Mouse (Mus musculus) MEL (cell line): Measurements from ENCODE around the gene Rad51b. TPM values are rescaled to one million over a fixed set of nuclear protein-coding genes. Genes with fewer than 3 reads are reported as not detected.

Experiments
- DNase-seq: peaks from one replicate; pipeline ENCODE4 v3.0.0; 2011; ENCODE audit warnings: low read depth, low spot score
- H3K27ac ChIP-seq: 2 replicates; pipeline ENCODE4 v1.5.1; 2012; ENCODE audit warnings: low read depth, mild to moderate bottlenecking, control low read depth, low read length, moderate library complexity; ENCODE audit not compliant: control insufficient read depth
- H3K27me3 ChIP-seq, 2 experiments: fragments of 150-350 bp in 1 of 2; sonication (generic) in 1 of 2; 2 replicates each; pipeline ENCODE4 v1.6.1; 2012; ENCODE audit warnings: low read length in 2 of 2, mild to moderate bottlenecking in 2 of 2, improper control_type of control experiment in 1 of 2, moderate library complexity in 1 of 2; ENCODE audit not compliant: insufficient read depth in 2 of 2, control insufficient read depth in 1 of 2
- H3K36me3 ChIP-seq, 2 experiments: 2 replicates each; pipeline ENCODE4 v1.6.1; 2012 to 2014; ENCODE audit warnings: low read length in 2 of 2, improper control_type of control experiment in 1 of 2, inconsistent platforms in 1 of 2, mild to moderate bottlenecking in 1 of 2; ENCODE audit not compliant: insufficient read depth in 2 of 2, control insufficient read depth in 1 of 2
- H3K4me1 ChIP-seq, 2 experiments: fragments of 150-350 bp in 1 of 2; sonication (generic) in 1 of 2; 2 replicates each; pipeline ENCODE4 v1.6.1; 2012; ENCODE audit warnings: low read length in 2 of 2, improper control_type of control experiment in 1 of 2, mild to moderate bottlenecking in 1 of 2; ENCODE audit not compliant: insufficient read depth in 2 of 2, control insufficient read depth in 1 of 2
- H3K4me3 ChIP-seq, 2 experiments: fragments of 150-350 bp in 1 of 2; sonication (generic) in 1 of 2; 2 replicates each; pipeline ENCODE4 v1.5.1; 2012; ENCODE audit warnings: low read depth in 2 of 2, low read length in 2 of 2, mild to moderate bottlenecking in 2 of 2, moderate library complexity in 2 of 2, control low read depth in 1 of 2, improper control_type of control experiment in 1 of 2; ENCODE audit not compliant: control insufficient read depth in 1 of 2, insufficient read depth in 1 of 2
- H3K79me2 ChIP-seq: 2 replicates; pipeline ENCODE4 v1.6.1; 2012; ENCODE audit warnings: mild to moderate bottlenecking, low read length, moderate library complexity; ENCODE audit not compliant: control insufficient read depth, poor library complexity, insufficient read depth
- H3K9ac ChIP-seq: 2 replicates; pipeline ENCODE4 v1.6.1; 2012; ENCODE audit warnings: low read depth, mild to moderate bottlenecking, control low read depth, low read length, moderate library complexity; ENCODE audit not compliant: control insufficient read depth, poor library complexity, severe bottlenecking
- H3K9me3 ChIP-seq: fragments of 150-350 bp; sonication (generic); replicated peaks from 2 replicates; pipeline ENCODE4 v1.6.1; 2012; ENCODE audit warnings: mild to moderate bottlenecking, low read length, improper control_type of control experiment, moderate library complexity; ENCODE audit not compliant: insufficient read depth
- CTCF ChIP-seq, 3 experiments: IDR thresholded peaks in 2 of 3; conservative IDR thresholded peaks in 1 of 3; 2 replicates each; pipeline ENCODE4 v1.5.1; 2011 to 2012; ENCODE audit warnings: low read length in 3 of 3, low read depth in 2 of 3, mild to moderate bottlenecking in 2 of 3, improper control_type of control experiment in 1 of 3, inconsistent platforms in 1 of 3, mixed read lengths in 1 of 3, moderate library complexity in 1 of 3; ENCODE audit not compliant: control insufficient read depth in 1 of 3, insufficient read depth in 1 of 3, poor library complexity in 1 of 3, severe bottlenecking in 1 of 3
- E2F4 ChIP-seq: IDR thresholded peaks from 2 replicates; pipeline ENCODE4 v1.6.1; 2011; ENCODE audit warnings: low read depth, low read length, improper control_type of control experiment, borderline replicate concordance
- EP300 ChIP-seq, 2 experiments: IDR thresholded peaks; 2 replicates each; pipeline ENCODE4 v1.6.1; 2011; ENCODE audit warnings: improper control_type of control experiment in 2 of 2, low read length in 2 of 2, low read depth in 1 of 2, mild to moderate bottlenecking in 1 of 2
- GABPA ChIP-seq: IDR thresholded peaks from 2 replicates; pipeline ENCODE4 v1.6.1; 2012; ENCODE audit warnings: low read depth, mild to moderate bottlenecking, inconsistent platforms, low read length, improper control_type of control experiment, moderate library complexity
- GATA1 ChIP-seq: IDR thresholded peaks from 2 replicates; pipeline ENCODE4 v1.6.1; 2011; ENCODE audit warnings: low read depth, low read length, improper control_type of control experiment
- MAFK ChIP-seq: IDR thresholded peaks from 2 replicates; pipeline ENCODE4 v1.6.1; 2011; ENCODE audit warnings: low read depth, mild to moderate bottlenecking, low read length, improper control_type of control experiment, borderline replicate concordance
- MAZ ChIP-seq: IDR thresholded peaks from 2 replicates; pipeline ENCODE4 v1.6.1; 2012; ENCODE audit warnings: low read depth, mild to moderate bottlenecking, inconsistent platforms, low read length, improper control_type of control experiment
- MEF2A ChIP-seq: IDR thresholded peaks from 2 replicates; pipeline ENCODE4 v1.6.1; 2014; ENCODE audit warnings: low read depth, mild to moderate bottlenecking, inconsistent platforms, low read length, improper control_type of control experiment; ENCODE audit not compliant: poor library complexity, insufficient replicate concordance, severe bottlenecking; ENCODE audit errors: extremely low read depth
- MYB ChIP-seq: IDR thresholded peaks from 2 replicates; pipeline ENCODE4 v1.6.1; 2011; ENCODE audit warnings: mild to moderate bottlenecking, low read depth, low read length, improper control_type of control experiment
- NELFE ChIP-seq: IDR thresholded peaks from 2 replicates; pipeline ENCODE4 v1.6.1; 2011; ENCODE audit warnings: low read depth, low read length, improper control_type of control experiment
- POLR2A ChIP-seq, 2 experiments: IDR thresholded peaks; 2 replicates each; pipeline ENCODE4 v1.6.1; 2011 to 2012; ENCODE audit warnings: low read length in 2 of 2, mild to moderate bottlenecking in 2 of 2, control low read depth in 1 of 2, improper control_type of control experiment in 1 of 2, low read depth in 1 of 2, moderate library complexity in 1 of 2; ENCODE audit not compliant: control insufficient read depth in 1 of 2, insufficient read depth in 1 of 2, poor library complexity in 1 of 2
- POLR2AphosphoS2 ChIP-seq: IDR thresholded peaks from 2 replicates; pipeline ENCODE4 v1.6.1; 2011; ENCODE audit warnings: low read length, improper control_type of control experiment
- RAD21 ChIP-seq: IDR thresholded peaks from 2 replicates; pipeline ENCODE4 v1.6.1; 2011; ENCODE audit warnings: mild to moderate bottlenecking, low read depth, low read length, improper control_type of control experiment
- SIN3A ChIP-seq: IDR thresholded peaks from 2 replicates; pipeline ENCODE4 v1.6.1; 2012; ENCODE audit warnings: low read length, improper control_type of control experiment, inconsistent platforms
- SMC3 ChIP-seq: IDR thresholded peaks from 2 replicates; pipeline ENCODE4 v1.6.1; 2011; ENCODE audit warnings: low read depth, low read length, improper control_type of control experiment
- TCF12 ChIP-seq: IDR thresholded peaks from 2 replicates; pipeline ENCODE4 v1.6.1; 2014; ENCODE audit warnings: low read depth, mild to moderate bottlenecking, inconsistent platforms, low read length, improper control_type of control experiment, moderate library complexity
- UBTF ChIP-seq: IDR thresholded peaks from 2 replicates; pipeline ENCODE4 v1.6.1; 2012; ENCODE audit warnings: low read depth, mild to moderate bottlenecking, inconsistent platforms, low read length, improper control_type of control experiment, moderate library complexity, borderline replicate concordance; ENCODE audit not compliant: insufficient read depth
- USF1 ChIP-seq: IDR thresholded peaks from 2 replicates; pipeline ENCODE4 v1.6.1; 2014; ENCODE audit warnings: low read depth, mild to moderate bottlenecking, inconsistent platforms, low read length, improper control_type of control experiment, moderate library complexity
- USF2 ChIP-seq, 2 experiments: IDR thresholded peaks; 2 replicates each; pipeline ENCODE4 v1.6.1; 2011 to 2012; ENCODE audit warnings: improper control_type of control experiment in 2 of 2, low read length in 2 of 2, borderline replicate concordance in 1 of 2, inconsistent platforms in 1 of 2, low read depth in 1 of 2, mild to moderate bottlenecking in 1 of 2; ENCODE audit not compliant: insufficient read depth in 1 of 2
- ZC3H11A ChIP-seq: IDR thresholded peaks from 2 replicates; pipeline ENCODE4 v1.6.1; 2012; ENCODE audit warnings: low read depth, mild to moderate bottlenecking, inconsistent platforms, low read length, improper control_type of control experiment
- ZKSCAN1 ChIP-seq: IDR thresholded peaks from 2 replicates; pipeline ENCODE4 v1.6.1; 2012; ENCODE audit warnings: low read depth, mild to moderate bottlenecking, inconsistent platforms, low read length, improper control_type of control experiment, moderate library complexity
- ZMIZ1 ChIP-seq: IDR thresholded peaks from 2 replicates; pipeline ENCODE4 v1.6.1; 2012; ENCODE audit warnings: low read depth, mild to moderate bottlenecking, inconsistent platforms, low read length, improper control_type of control experiment, moderate library complexity
- polyA plus RNA-seq, 2 experiments: library from polyadenylated mRNA; stranded (reverse) in 1 of 2; unstranded in 1 of 2; fragments of >175 nt in 1 of 2; fragments of >200 nt in 1 of 2; gene quantifications; 2 replicates each; pipeline versions ENCODE4 v1.2.1 to v1.2.4; 2012; ENCODE audit warnings: low replicate concordance in 2 of 2, low read depth in 1 of 2; ENCODE audit not compliant: insufficient read length in 2 of 2, insufficient read depth in 1 of 2, missing spikeins in 1 of 2
- total RNA-seq: library from RNA; depleted of rRNA; stranded (reverse); fragments of 300-350 nt; gene quantifications from 2 replicates; pipeline ENCODE4 v1.2.3, GENCODE M21; 2012

The Rad51b gene
- total and polyA plus RNA-seq, 3 experiments: 3.6 to 5.7 TPM; not detected in 1

DNA sequence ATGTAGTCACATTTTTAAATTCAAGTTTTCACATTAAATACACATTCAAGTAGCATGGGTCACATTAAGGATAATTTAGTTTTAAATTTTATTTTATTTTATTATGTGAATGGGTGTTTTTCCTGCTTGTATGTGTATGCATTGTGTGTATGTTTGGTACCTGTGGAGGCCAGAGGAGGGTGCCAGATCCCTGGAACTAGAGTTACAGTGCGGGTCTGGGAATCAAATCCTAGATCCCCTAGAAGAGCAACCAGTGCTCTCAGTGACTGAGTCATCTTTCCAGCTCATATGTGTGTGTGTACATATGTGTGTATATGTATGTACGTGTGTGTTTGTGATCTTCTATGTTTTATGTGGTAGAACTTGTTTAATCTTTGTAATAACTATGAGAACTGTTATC lies 62.3 kb downstream of the Rad51b start:
- Histone ChIP-seq H3K79me2 (no peaks in the 10 kb centered on the region), H3K4me3 (no peak overlapping the region), H3K36me3 (peaks cover 0 to 6% of the 10 kb centered on the region in 2 experiments; a peak in 2 of 4 replicates), H3K4me1 (peaks cover 0 to 3% of the 10 kb centered on the region in 2 experiments; a peak in 3 of 4 replicates), H3K27ac (no peak overlapping the region), H3K27me3 (no peaks in the 10 kb centered on the region), H3K9me3 (no peaks in the 10 kb centered on the region), H3K9ac (no peak overlapping the region)
- TF ChIP-seq POLR2AphosphoS2 (no peak), MYB (no peak), CTCF (IDR thresholded peaks at IDR 0.05 in 2 of 3, conservative IDR thresholded peaks at IDR 0.05 in 1 of 3; ENCODE audit: control insufficient read depth in 1 of 3, insufficient read depth in 1 of 3, low read depth in 2 of 3, low read length in 3 of 3, poor library complexity in 1 of 3, severe bottlenecking in 1 of 3) (peak in 2 of 3 experiments; percentile 30 to 52; a peak in 4 of 6 replicates), MAZ (no peak), SMC3 (peak; percentile 62), ZC3H11A (peak; percentile 56), UBTF (no peak), RAD21 (peak; percentile 54)
- DNase-seq: peak; percentile 25

DNA sequence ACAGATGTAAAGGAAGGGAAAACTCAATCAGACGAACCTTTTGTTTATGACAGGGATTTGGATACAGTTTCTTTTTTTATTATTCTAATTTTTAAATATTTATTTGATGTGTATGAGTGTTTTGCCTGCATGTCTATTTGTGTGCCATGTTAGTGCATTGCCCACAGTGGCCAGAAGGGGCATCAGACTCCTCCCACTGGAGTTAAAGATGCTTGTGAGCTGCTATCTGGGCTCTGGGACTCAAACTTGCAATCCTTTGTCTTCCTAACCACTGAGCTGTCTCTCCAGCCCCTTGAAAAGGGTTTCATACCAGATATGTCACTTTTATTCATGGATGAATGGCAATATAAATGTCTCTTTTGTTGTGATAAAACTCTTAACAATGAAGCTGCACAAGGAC lies 65.1 kb downstream of the Rad51b start:
- H3K27me3 ChIP-seq: no peaks in the 10 kb centered on the region
- H3K9me3 ChIP-seq: no peaks in the 10 kb centered on the region
- DNase-seq: peak; percentile 67
- H3K36me3 ChIP-seq: peaks cover 0 to 14% of the 10 kb centered on the region in 2 experiments; a peak in 2 of 4 replicates
- no peaks in the 10 kb centered on the region for H3K79me2 ChIP-seq
- H3K9ac ChIP-seq: no peak overlapping the region
- H3K27ac ChIP-seq: no peak overlapping the region
- H3K4me1 ChIP-seq: peaks cover 3 to 11% of the 10 kb centered on the region in 2 experiments
- no peak overlapping the region for H3K4me3 ChIP-seq
- TF ChIP-seq NELFE (no peak), ZC3H11A (peak; percentile 55), SMC3 (peak; percentile 59), CTCF (IDR thresholded peaks at IDR 0.05 in 2 of 3, conservative IDR thresholded peaks at IDR 0.05 in 1 of 3; ENCODE audit: control insufficient read depth in 1 of 3, insufficient read depth in 1 of 3, low read depth in 2 of 3, low read length in 3 of 3, poor library complexity in 1 of 3, severe bottlenecking in 1 of 3) (peak; percentile 65 to 71 (median 68)), RAD21 (peak; percentile 71), GABPA (no peak)

DNA sequence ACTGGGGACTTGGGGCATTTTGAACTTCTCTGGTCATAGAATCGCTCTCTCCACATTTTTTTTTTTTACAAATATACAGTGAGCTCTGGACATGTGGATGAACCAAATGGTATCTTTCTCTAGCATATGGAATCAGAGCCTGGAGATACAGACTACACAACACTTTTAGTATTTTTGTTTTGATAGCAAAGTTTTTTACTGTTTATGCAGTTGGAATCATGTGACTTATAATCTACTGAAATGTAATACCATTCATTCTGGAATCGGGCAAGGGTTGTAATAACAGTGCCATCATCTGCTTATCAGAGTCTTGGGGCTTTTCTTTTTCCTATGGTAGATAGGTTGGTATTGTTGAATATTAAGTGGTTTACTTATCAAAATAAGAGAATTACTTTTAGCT lies 67.2 kb downstream of the Rad51b start:
- no peaks in the 10 kb centered on the region for H3K79me2 ChIP-seq
- peaks cover 10 to 15% of the 10 kb centered on the region in 2 experiments for H3K4me1 ChIP-seq
- no peaks in the 10 kb centered on the region for H3K9me3 ChIP-seq
- H3K9ac ChIP-seq: no peak overlapping the region
- peaks cover 0 to 22% of the 10 kb centered on the region in 2 experiments; a peak in 2 of 4 replicates for H3K36me3 ChIP-seq
- no peaks in the 10 kb centered on the region for H3K27me3 ChIP-seq
- DNase-seq: peak; percentile 33
- peak overlapping the region; percentile 39 for H3K27ac ChIP-seq
- no peak overlapping the region for H3K4me3 ChIP-seq
- TF ChIP-seq POLR2AphosphoS2 (no peak), SIN3A (peak; percentile 48), POLR2A (IDR thresholded peaks at IDR 0.05; ENCODE audit: control insufficient read depth in 1 of 2, insufficient read depth in 1 of 2, low read depth in 1 of 2, low read length in 2 of 2, poor library complexity in 1 of 2) (no peak), MEF2A (no peak), ZC3H11A (no peak), ZKSCAN1 (no peak), CTCF (IDR thresholded peaks at IDR 0.05 in 2 of 3, conservative IDR thresholded peaks at IDR 0.05 in 1 of 3; ENCODE audit: control insufficient read depth in 1 of 3, insufficient read depth in 1 of 3, low read depth in 2 of 3, low read length in 3 of 3, poor library complexity in 1 of 3, severe bottlenecking in 1 of 3) (no peak), USF1 (peak; percentile 80), MAFK (no peak), E2F4 (no peak), UBTF (no peak), TCF12 (peak; percentile 44; the same call in 1 of the 2 replicates), GATA1 (peak; percentile 19; the same call in 1 of the 2 replicates), USF2 (IDR thresholded peaks at IDR 0.05; ENCODE audit: borderline replicate concordance in 1 of 2, insufficient read depth in 1 of 2, low read depth in 1 of 2, low read length in 2 of 2) (no peak), EP300 (IDR thresholded peaks at IDR 0.05; ENCODE audit: low read depth in 1 of 2, low read length in 2 of 2) (peak; percentile 43 to 78; a peak in 3 of 4 replicates), NELFE (no peak), ZMIZ1 (no peak), RAD21 (no peak; the same call in 1 of the 2 replicates)
